Mouse (Mus musculus) macrophage (primary cell): ENCODE data around the gene Dgkb. TPM values are rescaled to one million over a fixed set of nuclear protein-coding genes. Genes with fewer than 3 reads are reported as not detected.

Experiments
- H3K27ac ChIP-seq: fragments of 350-480 bp; formaldehyde crosslinking; 2 replicates; pipeline ENCODE4 v1.9.0; 2021
- H3K36me3 ChIP-seq: fragments of 350-480 bp; formaldehyde crosslinking; 2 replicates; pipeline ENCODE4 v1.9.0; 2021; ENCODE audit errors: inconsistent target
- H3K4me3 ChIP-seq: fragments of 350-480 bp; formaldehyde crosslinking; 2 replicates; pipeline ENCODE4 v1.9.0; 2021; ENCODE audit errors: inconsistent target
- H3K79me2 ChIP-seq: fragments of 350-480 bp; formaldehyde crosslinking; 2 replicates; pipeline ENCODE4 v1.9.0; 2021; ENCODE audit errors: inconsistent target
- whole genome bisulfite sequencing: methylation state at CpG from one replicate; pipeline ENCODE4 v1.1.7; 2026; ENCODE audit warnings: inconsistent platforms; ENCODE audit not compliant: missing documents; 5-methylcytosine and 5-hydroxymethylcytosine counted together
- polyA plus RNA-seq: library from polyadenylated mRNA; stranded (reverse); fragments of 250-400 nt; gene quantifications from 3 replicates; pipeline ENCODE4 v1.2.4, GENCODE M21; 2018; ENCODE audit warnings: inconsistent platforms

The Dgkb gene
- polyA plus RNA-seq, 1 experiment from 2014 or later: not detected

DNA sequence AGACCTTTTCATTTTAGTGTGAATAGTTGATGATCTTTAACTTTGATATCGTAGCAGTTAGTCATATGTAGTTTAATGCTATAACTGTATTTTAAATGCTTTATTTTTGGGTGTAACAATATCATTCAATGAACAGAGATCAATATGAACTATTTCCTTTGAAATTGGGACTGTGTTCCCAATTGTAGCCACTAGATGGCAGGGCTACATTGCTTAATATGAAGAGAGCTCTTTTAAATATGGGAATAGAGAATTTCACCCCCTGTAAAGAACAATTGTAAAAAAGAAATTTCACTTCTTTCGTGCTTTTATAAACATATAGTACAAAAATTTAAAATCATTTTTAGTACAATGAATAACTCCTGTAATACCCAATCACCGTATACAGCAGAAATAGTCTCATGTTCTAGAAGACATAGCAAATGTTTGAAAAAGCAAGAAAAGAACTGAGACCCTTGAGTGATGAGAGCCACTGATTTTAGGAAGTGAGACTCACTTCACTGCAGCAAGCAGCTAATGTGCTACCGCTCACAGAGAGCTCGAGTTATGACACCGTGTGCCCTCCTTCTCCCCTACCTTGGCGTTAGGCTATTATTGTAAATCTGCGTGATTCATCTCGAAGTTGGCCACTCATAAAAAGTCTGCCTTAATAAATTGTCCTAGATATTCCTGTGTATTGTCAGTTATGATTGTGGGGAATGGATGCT lies 312.8 kb downstream of the Dgkb start:
- Histone ChIP-seq H3K36me3 (no peaks in the 10 kb centered on the region), H3K4me3 (no peak overlapping the region), H3K27ac (no peak overlapping the region), H3K79me2 (no peaks in the 10 kb centered on the region)
- WGBS: 58% methylated on average over 5 of the region's 9 CpGs

DNA sequence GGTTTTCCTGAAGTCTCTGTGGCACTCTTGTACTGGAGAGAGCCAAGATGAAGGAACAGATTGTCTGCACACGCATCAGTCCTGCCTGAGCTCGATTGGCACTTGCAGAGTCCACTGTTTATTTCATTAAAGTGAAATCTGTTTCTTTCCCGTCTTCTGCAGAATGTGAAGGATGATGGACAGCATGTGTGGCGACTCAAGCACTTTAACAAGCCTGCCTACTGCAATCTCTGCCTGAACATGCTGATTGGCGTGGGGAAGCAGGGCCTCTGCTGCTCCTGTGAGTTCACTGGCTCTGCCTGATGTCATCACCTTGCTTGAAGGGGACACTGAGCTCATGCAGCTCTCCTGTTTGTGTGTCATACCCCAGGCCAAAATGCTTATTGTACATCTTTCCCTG lies 318.9 kb downstream of the Dgkb start:
- H3K36me3 ChIP-seq: no peaks in the 10 kb centered on the region
- H3K27ac ChIP-seq: no peak overlapping the region
- no peaks in the 10 kb centered on the region for H3K79me2 ChIP-seq
- WGBS: 86% methylated on average over 5 of the region's 5 CpGs
- no peak overlapping the region for H3K4me3 ChIP-seq

DNA sequence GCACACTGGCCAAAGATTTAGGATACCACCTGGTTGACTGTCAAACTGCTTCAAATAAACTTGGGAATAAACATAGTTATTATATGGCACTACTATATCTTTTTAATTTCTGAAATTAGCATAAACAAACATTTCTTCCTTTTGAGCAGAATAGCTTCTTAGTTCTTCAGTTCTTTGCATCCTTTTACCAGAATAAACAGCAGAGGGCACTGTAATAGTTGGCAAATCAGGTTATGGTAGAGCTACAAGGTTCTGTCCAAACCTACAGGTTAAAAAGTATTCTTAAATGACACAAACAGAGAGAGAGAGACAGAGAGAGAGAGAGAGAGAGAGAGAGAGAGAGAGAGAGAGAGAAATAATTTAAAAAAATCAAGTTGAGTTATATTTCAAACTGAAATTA lies 322.5 kb downstream of the Dgkb start:
- H3K27ac ChIP-seq: no peak overlapping the region
- no peak overlapping the region for H3K4me3 ChIP-seq
- H3K79me2 ChIP-seq: no peaks in the 10 kb centered on the region
- no peaks in the 10 kb centered on the region for H3K36me3 ChIP-seq

DNA sequence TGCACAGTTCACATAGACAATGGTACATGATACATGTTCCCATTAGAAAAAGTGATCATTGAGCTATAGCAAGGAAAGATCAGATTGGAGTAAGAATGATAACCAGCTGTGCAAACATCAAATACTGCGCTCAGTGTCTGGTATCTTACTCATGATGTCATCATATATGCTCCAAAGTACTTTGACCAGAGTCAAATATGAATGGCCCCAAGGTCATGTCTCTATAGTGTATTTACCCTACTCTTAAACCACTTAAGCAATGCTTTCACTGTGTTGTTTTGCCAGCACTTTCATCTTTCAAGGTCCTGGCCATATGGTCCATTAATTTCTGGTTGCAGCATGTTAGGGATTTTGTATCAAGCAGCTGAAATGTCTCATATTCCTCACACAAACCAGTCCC lies 415.1 kb downstream of the Dgkb start:
- H3K36me3 ChIP-seq: no peaks in the 10 kb centered on the region
- no peak overlapping the region for H3K27ac ChIP-seq
- H3K79me2 ChIP-seq: no peaks in the 10 kb centered on the region
- H3K4me3 ChIP-seq: no peak overlapping the region
- 92% methylated on average over 1 of the region's 1 CpGs for WGBS

DNA sequence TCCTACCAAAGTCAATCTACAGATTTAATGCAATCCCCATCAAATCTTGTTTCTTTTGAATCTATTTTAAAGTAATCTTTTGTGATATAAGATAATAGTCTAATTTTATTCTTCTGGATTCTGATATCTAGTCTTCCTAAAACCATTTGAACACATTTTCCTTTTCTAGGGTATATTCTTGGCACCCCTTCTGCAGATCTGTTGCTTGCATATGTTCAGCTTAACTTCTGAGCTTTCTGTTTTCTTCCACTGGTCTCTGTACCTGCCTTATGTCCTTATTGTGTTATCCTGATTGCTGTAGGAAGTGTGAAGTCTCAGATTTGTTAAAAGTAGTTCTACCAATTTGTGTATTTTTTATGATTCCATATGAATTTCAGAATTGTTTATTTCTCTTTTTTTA lies 451.3 kb downstream of the Dgkb start:
- H3K27ac ChIP-seq: no peak overlapping the region
- no peaks in the 10 kb centered on the region for H3K79me2 ChIP-seq
- no peak overlapping the region for H3K4me3 ChIP-seq
- H3K36me3 ChIP-seq: no peaks in the 10 kb centered on the region

DNA sequence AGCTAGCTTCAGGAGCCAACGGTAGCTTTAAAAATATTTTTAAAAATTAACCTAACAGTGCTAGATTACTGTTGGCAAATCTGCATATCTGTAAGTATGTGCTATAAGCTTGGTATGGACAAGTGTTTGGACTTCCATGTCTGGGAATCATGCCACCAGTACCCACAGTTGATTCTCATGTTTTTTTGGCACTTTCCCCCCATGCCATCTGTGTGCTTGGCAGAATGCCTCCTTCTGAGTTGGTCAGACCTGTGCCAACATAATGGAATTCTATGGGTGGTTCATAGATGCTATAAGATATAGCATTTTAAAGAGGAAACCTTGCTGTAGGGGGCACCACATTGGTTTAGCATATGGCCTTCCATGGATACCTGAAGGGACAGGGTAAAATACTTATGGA lies 484.0 kb downstream of the Dgkb start:
- no peak overlapping the region for H3K27ac ChIP-seq
- no peak overlapping the region for H3K4me3 ChIP-seq
- H3K79me2 ChIP-seq: no peaks in the 10 kb centered on the region
- H3K36me3 ChIP-seq: no peaks in the 10 kb centered on the region
- 86% methylated on average over 1 of the region's 1 CpGs for WGBS

DNA sequence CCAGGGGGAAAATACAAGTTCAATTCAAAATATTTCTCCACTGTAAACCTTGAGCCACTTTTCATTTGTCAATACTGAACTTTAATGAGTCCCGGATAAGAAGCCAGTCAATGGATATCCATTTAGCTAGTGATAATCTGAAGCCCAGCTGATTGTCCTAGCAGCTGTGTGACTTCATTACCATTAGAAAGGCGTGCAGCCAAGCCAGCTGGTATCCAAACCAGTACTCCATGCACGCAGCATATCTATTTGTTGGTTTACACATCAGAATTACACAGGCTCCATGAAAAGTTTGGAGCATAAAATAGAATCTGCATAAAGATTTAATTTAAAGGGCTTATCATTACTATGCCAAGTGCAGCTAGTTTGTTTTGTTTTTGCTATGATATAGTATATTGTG lies 486.3 kb downstream of the Dgkb start:
- WGBS: 79% methylated on average over 3 of the region's 3 CpGs
- H3K27ac ChIP-seq: no peak overlapping the region
- no peaks in the 10 kb centered on the region for H3K36me3 ChIP-seq
- no peak overlapping the region for H3K4me3 ChIP-seq
- no peaks in the 10 kb centered on the region for H3K79me2 ChIP-seq

DNA sequence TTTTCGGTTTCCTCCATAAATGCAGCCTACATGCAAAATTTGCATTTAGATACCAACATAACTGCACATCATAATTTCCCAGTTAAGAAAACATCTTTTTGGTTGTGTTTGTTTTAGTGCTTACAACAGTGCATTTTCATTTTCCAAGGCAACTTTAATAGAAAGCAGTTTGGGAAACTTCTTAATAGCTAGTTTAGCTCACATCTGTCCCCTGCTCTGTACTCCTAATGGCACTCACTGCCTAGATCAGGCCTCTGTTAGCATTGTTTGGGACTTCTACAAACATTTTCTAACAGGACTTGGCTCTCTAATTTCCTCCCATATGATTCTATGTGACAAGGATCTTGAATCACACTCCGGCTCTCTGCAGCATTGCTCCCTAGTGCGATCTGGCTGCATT lies 486.7 kb downstream of the Dgkb start:
- WGBS: 91% methylated on average over 3 of the region's 3 CpGs
- H3K79me2 ChIP-seq: no peaks in the 10 kb centered on the region
- H3K4me3 ChIP-seq: no peak overlapping the region

DNA sequence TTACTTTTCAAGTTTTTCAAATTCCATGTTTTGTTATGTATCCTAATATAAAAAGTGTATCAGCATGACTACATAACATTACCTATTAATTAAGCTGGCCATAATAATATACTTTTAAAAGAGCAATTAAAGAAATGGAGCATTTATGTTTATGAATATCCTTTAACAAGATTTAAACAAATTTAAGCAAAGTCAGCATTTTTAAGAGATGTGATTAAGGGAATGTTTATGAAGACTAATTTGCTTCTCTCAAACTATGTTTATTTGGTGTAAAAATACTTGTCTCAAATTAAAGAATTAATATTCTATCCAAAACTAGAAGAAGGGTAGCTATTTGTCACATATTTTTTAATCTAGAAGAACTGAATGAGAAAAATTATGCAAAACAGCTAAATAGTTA lies 492.4 kb downstream of the Dgkb start:
- Histone ChIP-seq H3K4me3 (no peak overlapping the region), H3K79me2 (no peaks in the 10 kb centered on the region), H3K27ac (no peak overlapping the region), H3K36me3 (no peaks in the 10 kb centered on the region)

More for the DNA sequence above, 486.7 kb downstream of the Dgkb start:
- Histone ChIP-seq H3K27ac (no peak overlapping the region), H3K36me3 (no peaks in the 10 kb centered on the region)

DNA sequence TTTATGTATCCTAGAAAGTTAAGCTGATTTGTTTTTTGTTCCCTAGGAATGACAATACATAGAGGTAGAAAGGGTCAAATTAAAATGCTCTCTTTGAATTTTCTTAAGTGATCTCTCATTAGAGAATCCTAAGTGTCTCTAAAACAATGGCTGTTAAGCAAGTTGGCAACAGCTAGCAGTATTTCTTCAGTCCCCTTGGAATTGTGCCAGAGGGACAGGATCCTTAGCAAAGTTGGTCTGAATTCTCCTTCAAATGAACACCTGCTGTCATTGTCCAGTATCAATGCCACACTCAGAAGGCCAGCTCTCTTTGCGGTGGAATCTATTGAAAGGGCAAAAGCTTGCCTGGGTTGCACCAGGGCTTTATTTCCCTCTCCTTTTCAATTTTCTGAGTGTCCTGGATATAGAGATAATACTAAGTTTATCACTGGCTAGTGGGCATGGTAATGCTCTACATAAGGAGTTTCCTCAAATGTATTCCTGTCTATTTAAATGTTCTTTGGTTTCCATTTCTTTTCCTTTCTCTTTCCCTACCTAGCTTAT lies 510.3 kb downstream of the Dgkb start:
- 94% methylated on average over 1 of the region's 1 CpGs for WGBS
- Histone ChIP-seq H3K79me2 (no peaks in the 10 kb centered on the region), H3K36me3 (no peaks in the 10 kb centered on the region), H3K4me3 (no peak overlapping the region), H3K27ac (no peak overlapping the region)

DNA sequence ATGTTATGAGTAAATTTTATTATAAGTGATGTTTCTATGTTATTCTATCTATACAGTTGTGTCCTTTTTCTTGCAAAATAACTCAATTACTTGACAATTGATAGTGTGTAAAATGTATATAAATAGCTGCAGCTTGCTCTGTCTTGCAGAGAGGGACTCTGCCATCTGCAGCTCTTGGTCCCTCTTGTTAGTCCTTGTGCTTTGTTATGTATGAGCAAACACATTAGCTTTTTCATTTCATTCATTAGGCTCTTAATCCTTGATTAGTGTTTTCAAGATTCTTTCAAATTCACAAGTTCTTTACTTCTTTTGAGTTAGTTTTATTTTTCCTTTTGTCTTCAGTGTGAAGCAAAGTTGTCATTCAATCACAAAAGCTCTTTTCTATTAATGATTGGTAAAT lies 511.3 kb downstream of the Dgkb start:
- H3K36me3 ChIP-seq: no peaks in the 10 kb centered on the region
- H3K4me3 ChIP-seq: no peak overlapping the region
- H3K27ac ChIP-seq: no peak overlapping the region
- H3K79me2 ChIP-seq: no peaks in the 10 kb centered on the region

DNA sequence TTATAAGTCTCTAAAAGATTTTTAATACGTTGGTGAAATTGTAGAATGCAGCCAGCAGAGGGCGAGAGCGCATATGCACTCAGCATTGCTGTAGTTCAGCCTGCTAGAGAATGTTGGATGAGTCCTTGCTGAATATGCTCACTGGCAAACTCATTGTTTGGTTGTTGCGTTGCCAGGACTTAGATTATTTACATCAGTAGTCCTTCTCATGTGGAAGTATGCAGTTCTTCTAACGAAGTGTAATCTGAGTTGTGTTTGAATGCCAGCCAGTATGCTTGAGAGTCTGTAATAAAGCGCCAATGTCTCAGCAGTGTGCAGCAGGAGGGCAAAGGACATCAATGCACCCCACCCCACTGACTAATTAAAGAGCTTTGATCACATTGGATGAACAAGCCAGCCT lies 525.1 kb downstream of the Dgkb start:
- 32% methylated on average over 5 of the region's 6 CpGs for WGBS

DNA sequence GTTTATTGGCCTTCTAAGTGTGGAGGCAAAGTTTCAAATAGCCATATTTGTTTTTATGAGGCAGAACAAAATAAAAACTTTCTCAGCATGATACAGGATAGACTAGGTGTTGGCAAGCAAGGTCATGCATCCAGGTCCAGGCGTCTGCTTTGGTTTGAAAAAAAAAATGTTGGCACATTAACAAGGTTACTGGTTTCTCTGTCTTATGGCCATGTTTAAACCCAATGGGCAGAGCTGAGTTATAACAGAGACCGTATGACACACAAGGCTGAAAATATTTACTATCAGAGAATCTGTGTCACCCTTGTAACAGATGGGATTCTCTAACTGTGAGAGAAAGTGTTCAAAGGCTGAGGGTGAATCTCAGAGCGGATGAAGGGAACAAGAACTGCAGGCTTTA lies 535.0 kb downstream of the Dgkb start:
- no peaks in the 10 kb centered on the region for H3K79me2 ChIP-seq
- no peak overlapping the region for H3K4me3 ChIP-seq
- WGBS: 91% methylated on average over 3 of the region's 3 CpGs
- no peak overlapping the region for H3K27ac ChIP-seq
- H3K36me3 ChIP-seq: no peaks in the 10 kb centered on the region

More for the DNA sequence above, 525.1 kb downstream of the Dgkb start:
- Histone ChIP-seq H3K36me3 (no peaks in the 10 kb centered on the region), H3K4me3 (no peak overlapping the region), H3K27ac (no peak overlapping the region), H3K79me2 (no peaks in the 10 kb centered on the region)

DNA sequence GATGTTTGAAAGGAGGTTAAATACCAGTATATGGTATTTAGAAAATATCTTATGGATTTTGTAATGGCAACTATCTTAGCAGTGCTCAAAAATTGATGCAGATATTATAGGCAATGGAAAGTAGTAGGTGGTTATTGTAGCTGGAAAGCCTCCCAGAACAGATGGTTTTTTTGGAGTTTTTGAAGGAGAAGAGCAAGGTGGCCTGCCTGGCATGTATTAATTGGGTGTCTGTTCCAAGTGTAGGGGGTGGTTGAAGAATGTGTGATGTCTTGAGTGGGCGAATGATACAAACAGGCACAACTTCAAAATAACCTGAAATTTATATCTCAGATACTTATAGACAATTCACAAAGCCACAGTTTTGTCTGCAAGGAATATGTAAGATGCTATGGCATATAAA lies 538.9 kb downstream of the Dgkb start:
- Histone ChIP-seq H3K79me2 (no peaks in the 10 kb centered on the region), H3K27ac (no peak overlapping the region), H3K36me3 (no peaks in the 10 kb centered on the region), H3K4me3 (no peak overlapping the region)
- WGBS: no CpG with 5 or more reads among the region's 1 CpGs

DNA sequence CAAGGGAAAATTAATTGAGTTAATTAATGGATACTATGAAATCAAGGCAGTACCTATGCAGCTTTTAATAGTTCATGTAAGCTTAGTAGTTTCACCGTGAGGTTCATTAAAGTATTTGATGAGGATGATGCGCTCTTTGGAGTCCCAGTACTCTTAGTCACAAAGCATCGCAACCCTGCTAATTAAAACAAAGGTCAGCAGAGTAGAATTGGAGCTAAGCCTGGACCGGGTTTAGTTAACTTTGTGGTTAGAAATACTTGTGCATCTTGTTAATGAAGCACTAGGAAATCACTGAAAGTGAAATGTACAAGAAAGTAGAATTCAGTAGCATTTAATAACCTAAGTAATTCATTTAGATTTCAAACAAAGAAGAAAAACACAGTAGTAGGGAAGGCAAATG lies 544.0 kb downstream of the Dgkb start:
- no peak overlapping the region for H3K4me3 ChIP-seq
- no peak overlapping the region for H3K27ac ChIP-seq
- 86% methylated on average over 4 of the region's 4 CpGs for WGBS
- H3K36me3 ChIP-seq: no peaks in the 10 kb centered on the region
- H3K79me2 ChIP-seq: no peaks in the 10 kb centered on the region

DNA sequence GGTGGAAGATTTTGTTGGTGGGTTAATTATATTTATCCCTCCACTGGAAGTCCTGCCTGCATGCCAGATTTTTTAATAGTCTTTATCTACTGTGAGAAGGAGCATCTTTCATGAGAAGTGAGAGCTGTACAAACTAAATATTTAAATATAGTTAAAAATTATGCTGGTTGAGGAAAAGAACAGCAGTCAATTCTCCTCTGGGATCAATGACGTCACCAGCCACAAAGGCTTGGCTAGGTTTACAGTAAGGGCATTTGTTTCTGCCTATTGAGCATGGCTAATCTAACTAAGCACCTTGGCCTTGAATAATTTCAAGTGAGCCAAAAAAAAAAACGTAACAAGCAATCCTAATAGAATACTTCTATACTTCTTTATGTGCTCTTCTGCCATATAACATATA lies 554.1 kb downstream of the Dgkb start:
- no peak overlapping the region for H3K27ac ChIP-seq
- 100% methylated on average over 2 of the region's 2 CpGs for WGBS
- no peak overlapping the region for H3K4me3 ChIP-seq
- H3K36me3 ChIP-seq: no peaks in the 10 kb centered on the region
- no peaks in the 10 kb centered on the region for H3K79me2 ChIP-seq
